Mouse (Mus musculus): ENCODE results near the gene Smyd3. TPM values are rescaled to one million over a fixed set of nuclear protein-coding genes. Genes with fewer than 3 reads are reported as not detected.

Smyd3 gene
- polyA plus RNA-seq, 1 experiment from 2014 or later = 12.7 TPM

DNA sequence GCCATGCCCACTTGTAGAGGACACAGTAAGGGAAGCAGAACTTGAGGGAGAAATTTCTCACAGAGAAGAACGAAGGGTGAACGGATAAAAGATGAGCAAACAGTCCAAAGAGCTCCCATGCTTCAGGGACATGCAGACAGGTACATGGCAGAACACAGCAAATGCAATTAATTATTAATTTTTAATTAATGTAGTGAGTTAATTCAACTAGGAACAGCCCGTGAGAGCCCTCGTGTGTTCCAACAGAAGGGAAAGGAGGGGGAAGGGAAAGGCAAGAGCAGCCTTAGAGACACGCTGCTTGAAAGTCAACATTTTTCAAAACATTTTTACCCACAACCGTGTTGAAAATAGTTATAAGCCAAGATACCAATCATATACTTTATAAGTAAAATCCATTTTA is 163.6 kb downstream of the Smyd3 start:
- CTCF ChIA-PET = no interaction called here
- POLR2A ChIA-PET = no interaction called here
- DNase-seq (ENCODE audit: low read depth, low spot score) = no peak
- no peak for ATAC-seq
- no peak for TF ChIP-seq CTCF (IDR thresholded peaks at IDR 0.05)
- in situ Hi-C loops (cut with MboI; ENCODE audit: low pct_unique_long_range_greater_than_20kb) = no loop called here
- H3K27me3 ChIP-seq = no peaks in the 10 kb centered on the region

DNA sequence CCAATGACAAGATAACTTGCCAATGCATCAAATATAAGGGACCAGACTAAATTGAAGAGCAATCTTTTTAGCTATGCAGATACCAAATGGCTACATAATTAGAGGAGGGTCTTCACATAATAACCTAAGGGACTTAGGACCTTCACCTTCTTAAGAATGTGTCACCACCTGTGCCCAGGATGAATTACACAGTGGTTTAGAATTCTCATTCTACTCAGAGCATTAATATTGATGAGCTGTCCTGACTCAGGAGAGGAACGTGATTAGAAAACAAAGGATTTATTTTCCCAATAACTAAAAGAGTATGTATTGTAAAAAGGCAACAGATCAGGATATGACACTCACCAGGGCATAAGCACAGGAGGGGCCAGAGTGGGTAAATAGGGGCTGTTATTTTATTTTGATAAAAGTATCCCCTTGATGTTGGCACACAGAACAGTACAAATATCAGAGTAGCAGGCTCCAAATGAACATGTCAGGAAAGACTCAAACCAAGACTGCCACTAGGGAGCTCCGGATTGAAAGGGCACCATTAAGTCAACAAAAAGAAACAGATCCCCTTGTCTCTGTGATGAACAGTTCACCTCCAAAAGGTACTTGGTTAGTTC is 172.4 kb downstream of the Smyd3 start:
- in situ Hi-C loops (cut with MboI; ENCODE audit: low pct_unique_long_range_greater_than_20kb) = no loop called here
- CTCF ChIA-PET = interaction anchor here (0.9 kb wide), 1 partner anchor 17 kb away, joined by 3 read pairs; no protein-coding TSS in a partner anchor

DNA sequence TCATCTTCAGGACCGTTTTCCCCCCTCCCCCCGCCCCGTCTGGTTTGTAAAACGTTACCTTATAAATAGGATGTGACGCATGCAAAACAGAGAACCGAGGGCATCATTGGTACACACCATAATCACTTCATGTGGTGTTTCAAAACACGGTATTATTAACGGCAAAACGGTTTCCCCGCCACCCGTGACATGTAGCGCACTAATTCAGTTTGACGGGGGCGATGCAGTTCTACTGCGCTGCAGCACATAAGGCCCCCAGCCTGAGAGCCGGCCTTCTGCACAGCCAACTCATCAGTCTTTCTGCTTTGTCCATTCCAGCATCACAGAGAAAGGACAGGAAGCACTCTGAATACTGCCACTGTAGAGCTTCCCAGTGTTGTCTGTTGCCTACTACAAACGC is 174.4 kb downstream of the Smyd3 start:
- ChIA-PET CTCF (interaction anchor here (0.9 kb wide), 1 partner anchor 28 kb away, joined by 3 read pairs; no protein-coding TSS in a partner anchor), POLR2A (no interaction called here)
- TF ChIP-seq CTCF (IDR thresholded peaks at IDR 0.05) = no peak
- ATAC-seq (no peak), DNase-seq (ENCODE audit: low read depth, low spot score) (no peak)
- in situ Hi-C loops (cut with MboI; ENCODE audit: low pct_unique_long_range_greater_than_20kb) = no loop called here
- no peaks in the 10 kb centered on the region for H3K27me3 ChIP-seq

More for the DNA sequence above, 172.4 kb downstream of the Smyd3 start:
- no peak for TF ChIP-seq CTCF (IDR thresholded peaks at IDR 0.05)
- H3K27me3 ChIP-seq = no peaks in the 10 kb centered on the region
- DNase-seq (ENCODE audit: low read depth, low spot score) = no peak
- POLR2A ChIA-PET = interaction anchor here (1.4 kb wide), 1 partner anchor 17 kb away, joined by 4 read pairs; no protein-coding TSS in a partner anchor
- no peak for ATAC-seq

DNA sequence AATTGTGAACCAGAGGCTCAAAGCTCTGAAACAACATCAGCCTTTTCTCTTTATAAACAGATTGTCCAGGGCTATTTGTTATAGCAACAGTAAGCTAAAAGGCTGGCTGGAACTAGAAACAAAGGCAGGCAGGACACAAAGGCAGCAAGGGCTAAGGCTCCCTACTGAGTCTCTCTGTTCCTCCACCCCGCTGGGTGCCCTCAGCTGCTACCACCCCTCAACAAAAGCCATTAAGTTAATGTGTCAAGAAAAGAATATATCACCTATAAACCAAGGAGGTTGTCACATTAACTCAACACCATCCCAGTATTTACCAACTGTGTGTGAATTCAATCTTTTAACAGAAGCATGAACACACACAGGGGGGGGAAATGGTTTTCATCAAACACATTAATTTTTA is 176.3 kb downstream of the Smyd3 start:
- no peak for ATAC-seq
- no peak for TF ChIP-seq CTCF (IDR thresholded peaks at IDR 0.05)
- H3K27me3 ChIP-seq = no peaks in the 10 kb centered on the region
- ChIA-PET CTCF (no interaction called here), POLR2A (no interaction called here)
- in situ Hi-C loops (cut with MboI; ENCODE audit: low pct_unique_long_range_greater_than_20kb) = no loop called here
- DNase-seq (ENCODE audit: low read depth, low spot score) = no peak

DNA sequence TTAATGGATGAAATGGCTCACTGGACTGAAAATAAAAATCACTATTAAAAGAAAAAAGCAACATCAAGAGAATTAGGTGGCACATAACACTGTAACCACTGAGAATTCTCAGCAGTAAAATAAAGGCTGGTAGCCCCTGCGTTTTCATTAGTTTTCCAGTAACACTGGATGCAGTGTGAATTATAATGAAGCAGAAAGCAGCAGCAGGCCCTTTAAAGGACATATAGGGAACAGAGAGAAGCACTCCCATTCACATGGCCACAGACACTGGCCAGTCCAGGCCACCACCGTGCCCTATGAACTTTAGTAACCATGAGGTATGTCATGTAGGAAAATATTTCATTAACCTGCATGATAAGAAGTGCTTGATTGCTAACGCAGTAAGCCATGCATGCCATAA is 178.8 kb downstream of the Smyd3 start:
- DNase-seq (ENCODE audit: low read depth, low spot score) (no peak), ATAC-seq (no peak)
- POLR2A ChIA-PET = no interaction called here
- no peaks in the 10 kb centered on the region for H3K27me3 ChIP-seq
- in situ Hi-C loops (cut with MboI; ENCODE audit: low pct_unique_long_range_greater_than_20kb) = no loop called here
- TF ChIP-seq CTCF (IDR thresholded peaks at IDR 0.05) = no peak
- CTCF ChIA-PET = no interaction called here

DNA sequence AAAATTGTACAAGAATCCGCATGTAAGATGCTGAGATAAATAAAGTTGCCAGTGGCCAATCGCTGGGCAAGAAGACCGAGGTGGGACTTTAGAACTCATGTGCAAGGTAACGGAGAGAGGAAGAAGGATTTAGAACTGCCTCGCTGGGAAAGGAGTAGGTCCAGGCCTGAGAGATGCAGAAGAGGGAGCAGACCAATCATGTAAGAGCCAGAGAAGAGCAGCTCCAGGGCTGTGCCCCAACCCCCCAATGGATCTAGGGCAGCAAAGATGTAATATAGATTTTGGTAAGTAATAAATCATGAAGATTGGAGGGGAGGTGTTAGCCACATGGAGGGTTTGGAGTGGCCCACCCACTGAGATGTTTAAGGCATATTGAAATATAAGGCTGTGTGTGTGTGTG is 180.3 kb downstream of the Smyd3 start:
- no peaks in the 10 kb centered on the region for H3K27me3 ChIP-seq
- CTCF ChIA-PET = no interaction called here
- in situ Hi-C loops (cut with MboI; ENCODE audit: low pct_unique_long_range_greater_than_20kb) = no loop called here
- no peak for TF ChIP-seq CTCF (IDR thresholded peaks at IDR 0.05)
- POLR2A ChIA-PET = no interaction called here
- ATAC-seq (no peak), DNase-seq (ENCODE audit: low read depth, low spot score) (no peak)

DNA sequence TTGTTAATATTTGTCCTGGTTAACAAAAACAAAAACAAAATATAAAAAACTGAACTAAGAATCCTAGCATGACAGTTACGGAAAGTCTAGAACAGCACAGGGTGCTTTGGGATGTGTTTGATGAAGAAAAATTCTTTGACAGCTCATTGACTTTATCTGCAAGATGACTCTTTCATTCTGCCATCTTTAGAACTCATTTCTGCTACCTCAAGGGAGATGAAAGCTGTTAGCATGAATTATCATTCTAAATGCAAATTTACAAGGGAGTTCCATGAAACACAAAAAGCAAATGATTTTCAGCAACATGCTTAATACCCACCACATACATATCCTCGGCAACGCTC is 190.9 kb downstream of the Smyd3 start:
- in situ Hi-C loops (cut with MboI; ENCODE audit: low pct_unique_long_range_greater_than_20kb) = no loop called here
- TF ChIP-seq CTCF (IDR thresholded peaks at IDR 0.05) = no peak
- ChIA-PET POLR2A (no interaction called here), CTCF (no interaction called here)
- H3K27me3 ChIP-seq = no peaks in the 10 kb centered on the region
- ATAC-seq = no peak
- DNase-seq (ENCODE audit: low read depth, low spot score) = no peak

DNA sequence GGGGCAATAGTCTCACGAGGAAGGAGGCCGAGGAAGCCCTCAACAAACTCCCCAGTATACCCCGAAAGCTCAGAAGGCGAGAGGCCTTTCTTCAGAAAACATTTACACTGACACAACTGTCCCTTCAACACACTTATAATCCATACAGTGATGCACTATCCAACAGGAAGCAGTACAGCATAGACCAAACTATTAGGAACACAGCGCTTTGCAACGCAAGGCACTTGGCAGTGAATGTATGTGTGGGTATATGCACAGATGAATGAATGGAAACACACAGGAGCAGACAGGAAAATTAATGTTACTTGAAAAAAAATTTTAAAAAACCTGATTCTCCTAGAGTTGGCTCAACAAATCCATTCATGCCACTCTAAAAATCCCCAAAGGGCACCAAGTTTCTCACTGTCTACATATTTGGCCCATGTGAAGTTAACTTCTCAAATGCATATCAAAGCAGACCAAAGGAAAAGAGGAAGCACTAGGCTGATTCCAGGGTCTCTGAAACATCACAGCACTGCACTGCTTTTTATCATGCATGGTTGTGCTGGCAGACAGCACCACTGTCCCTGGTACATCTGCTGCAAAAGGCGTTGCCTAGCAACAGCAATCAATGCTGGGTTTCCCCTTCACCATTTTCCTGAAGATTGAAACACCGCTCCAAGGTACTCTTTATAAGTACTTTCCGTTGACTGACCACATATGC is 191.4 kb downstream of the Smyd3 start:
- ChIA-PET POLR2A (no interaction called here), CTCF (no interaction called here)
- ATAC-seq = no peak
- H3K27me3 ChIP-seq = no peaks in the 10 kb centered on the region
- no peak for TF ChIP-seq CTCF (IDR thresholded peaks at IDR 0.05)
- in situ Hi-C loops (cut with MboI; ENCODE audit: low pct_unique_long_range_greater_than_20kb) = no loop called here
- no peak for DNase-seq (ENCODE audit: low read depth, low spot score)

DNA sequence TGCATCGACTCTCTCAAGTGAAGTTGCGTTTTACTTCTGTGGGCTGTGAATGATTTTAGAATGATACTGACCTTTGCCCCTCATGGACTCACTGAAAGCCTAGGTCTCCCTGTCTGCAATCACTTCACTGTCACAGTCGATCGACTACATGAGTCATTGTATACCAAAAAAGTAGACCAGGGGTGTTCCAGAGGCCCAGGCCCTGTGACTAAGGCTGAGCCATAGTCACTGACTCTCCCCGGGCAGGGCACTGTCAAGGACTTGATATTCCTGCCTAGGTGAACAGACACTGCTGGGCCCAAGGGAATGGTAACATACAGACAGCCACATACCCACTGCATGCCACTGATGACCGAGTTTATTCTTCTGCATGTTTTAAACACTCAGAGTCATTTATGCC is 193.6 kb downstream of the Smyd3 start:
- DNase-seq (ENCODE audit: low read depth, low spot score) (peak; percentile 6), ATAC-seq (peak; percentile 73)
- in situ Hi-C loops (cut with MboI; ENCODE audit: low pct_unique_long_range_greater_than_20kb) = no loop called here
- H3K27me3 ChIP-seq = no peaks in the 10 kb centered on the region
- no peak for TF ChIP-seq CTCF (IDR thresholded peaks at IDR 0.05)
- POLR2A ChIA-PET = interaction anchor here (0.7 kb wide), 1 partner anchor 542 kb away, joined by 3 read pairs; no protein-coding TSS in a partner anchor
- CTCF ChIA-PET = no interaction called here

DNA sequence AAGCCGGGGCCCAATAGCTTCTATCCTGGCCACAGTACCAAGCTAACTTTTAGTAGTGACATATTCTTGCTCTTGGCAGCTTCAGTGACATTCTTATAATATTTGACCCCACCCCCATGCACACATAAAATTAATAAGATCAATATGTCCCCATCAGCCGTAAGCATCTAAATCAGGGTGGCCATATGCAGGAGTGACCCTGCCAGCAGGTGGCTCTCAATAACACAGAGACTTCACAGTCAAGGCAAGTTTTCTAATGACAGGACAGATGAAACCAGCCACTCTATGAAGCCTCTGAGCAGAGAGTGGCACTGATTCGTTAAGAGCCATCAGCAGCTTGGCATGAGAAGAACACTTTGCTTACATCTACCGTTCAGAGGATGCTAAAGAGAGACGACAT is 204.2 kb downstream of the Smyd3 start:
- ChIA-PET POLR2A (no interaction called here), CTCF (no interaction called here)
- DNase-seq (ENCODE audit: low read depth, low spot score) = no peak
- in situ Hi-C loops (cut with MboI; ENCODE audit: low pct_unique_long_range_greater_than_20kb) = no loop called here
- no peaks in the 10 kb centered on the region for H3K27me3 ChIP-seq
- ATAC-seq = no peak
- TF ChIP-seq CTCF (IDR thresholded peaks at IDR 0.05) = no peak

DNA sequence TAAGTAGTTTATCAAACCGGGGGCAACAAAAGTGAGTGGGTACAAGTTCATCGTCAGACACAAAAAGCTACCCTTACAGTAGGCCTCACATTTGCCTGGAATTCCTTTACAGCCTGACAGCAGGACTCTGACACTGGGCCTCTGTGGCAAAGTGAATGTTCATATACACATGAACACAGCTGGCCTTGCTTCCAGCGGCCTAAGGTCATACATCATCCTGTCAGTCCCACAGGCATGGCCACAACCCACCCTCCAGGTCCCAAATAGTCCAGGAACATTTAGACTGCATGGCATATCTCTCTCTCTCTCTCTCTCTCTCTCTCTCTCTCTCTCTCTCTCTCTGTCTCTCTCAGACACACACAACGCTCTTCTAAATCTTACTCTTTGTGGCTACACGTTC is 208.4 kb downstream of the Smyd3 start:
- no peak for TF ChIP-seq CTCF (IDR thresholded peaks at IDR 0.05)
- in situ Hi-C loops (cut with MboI; ENCODE audit: low pct_unique_long_range_greater_than_20kb) = no loop called here
- DNase-seq (ENCODE audit: low read depth, low spot score) = no peak
- CTCF ChIA-PET = interaction anchor here (1.4 kb wide), 1 partner anchor 10 kb away, joined by 5 read pairs; no protein-coding TSS in a partner anchor
- H3K27me3 ChIP-seq = no peaks in the 10 kb centered on the region
- POLR2A ChIA-PET = interaction anchor here (0.6 kb wide), 1 partner anchor 243 kb away, joined by 3 read pairs; no protein-coding TSS in a partner anchor
- ATAC-seq = no peak
